Mouse (Mus musculus): ENCODE results near the gene Glrp1. TPM values are rescaled to one million over a fixed set of nuclear protein-coding genes. Genes with fewer than 3 reads are reported as not detected.

Glrp1 gene
- total and polyA plus RNA-seq, 3 experiments: 0.08 to 0.16 TPM; not detected in 1

DNA sequence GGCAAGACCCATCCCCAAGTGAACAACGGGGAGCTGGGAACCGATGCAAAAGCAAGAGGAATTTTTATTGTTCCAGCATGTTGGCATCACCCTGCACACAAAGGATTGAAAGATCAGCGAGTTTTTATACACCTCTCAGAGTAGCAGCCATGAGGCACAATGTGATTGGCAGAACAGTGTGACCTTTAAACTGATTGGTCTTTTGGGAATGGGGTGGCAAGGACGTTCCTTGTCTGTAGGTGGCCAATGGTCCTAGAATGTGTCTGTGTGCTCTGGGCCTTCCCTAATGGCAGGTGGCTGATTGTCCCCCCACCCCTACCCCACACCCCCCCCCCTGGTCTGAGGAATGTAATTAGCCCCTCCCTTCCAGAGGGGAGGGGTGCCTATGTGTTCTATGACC lies 50.7 kb downstream of the Glrp1 start:
- 87% methylated on average over 4 of the region's 4 CpGs for WGBS

DNA sequence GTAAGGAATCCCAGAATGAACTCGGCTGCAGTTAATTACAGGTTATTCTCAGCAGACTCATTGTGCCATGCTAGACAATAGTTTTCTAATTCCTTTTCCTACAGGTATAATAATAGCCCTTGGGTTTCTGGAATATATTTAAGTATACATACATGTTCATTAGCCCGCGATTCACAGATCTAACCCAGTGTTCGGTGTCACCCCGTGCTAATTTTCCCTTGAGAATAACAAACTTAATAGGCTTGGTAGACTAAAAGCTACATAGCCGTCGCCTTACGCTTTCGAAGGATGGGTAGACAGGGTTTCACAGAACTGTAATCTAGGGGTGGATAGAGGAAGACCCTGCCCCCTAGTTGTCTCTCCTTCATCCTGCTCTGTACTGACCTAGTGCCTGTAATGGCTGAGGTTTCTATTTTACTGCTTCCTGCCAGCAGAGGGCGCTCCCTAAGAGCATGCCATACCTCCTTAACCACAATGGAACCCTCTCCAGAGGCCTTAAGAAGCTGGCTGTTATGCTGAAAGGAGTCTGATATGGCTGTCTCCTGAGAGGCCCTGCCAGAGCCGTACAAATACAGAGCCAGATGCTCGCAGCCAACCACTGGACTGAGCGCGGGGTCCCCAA lies 53.3 kb downstream of the Glrp1 start:
- intact Hi-C loops (cut with DNase I): loop anchor here (2.0 kb wide), 1 partner anchor 248 kb away; no protein-coding TSS in a partner anchor
- TF ChIP-seq EP300 (IDR thresholded peaks at IDR 0.05; ENCODE audit: insufficient read depth, low read depth, low read length) (no peak), CTCF (IDR thresholded peaks at IDR 0.05) (peak; percentile 91)
- Histone ChIP-seq H3K36me3 (ENCODE audit: control insufficient read depth, insufficient read depth, low read length) (no peaks in the 10 kb centered on the region), H3K27ac (no peak overlapping the region), H3K9ac (ENCODE audit: low read depth, low read length) (no peak overlapping the region), H3K4me1 (ENCODE audit: control insufficient read depth, insufficient read depth, low read length) (no peaks in the 10 kb centered on the region), H3K79me2 (replicated peaks; ENCODE audit: control insufficient read depth, insufficient read depth, low read length) (no peaks in the 10 kb centered on the region), H3K4me3 (no peak overlapping the region), H3K27me3 (ENCODE audit: control insufficient read depth, insufficient read depth, low read length) (no peaks in the 10 kb centered on the region)
- peak; percentile 69 to 76 for DNase-seq
- 59% methylated on average over 14 of the region's 14 CpGs for WGBS

More for the DNA sequence above, 50.7 kb downstream of the Glrp1 start:
- Histone ChIP-seq H3K4me1 (ENCODE audit: control insufficient read depth, insufficient read depth, low read length) (no peaks in the 10 kb centered on the region; the same call in 1 of the 2 replicates), H3K79me2 (replicated peaks; ENCODE audit: control insufficient read depth, insufficient read depth, low read length) (no peaks in the 10 kb centered on the region), H3K27me3 (ENCODE audit: control insufficient read depth, insufficient read depth, low read length) (no peaks in the 10 kb centered on the region), H3K36me3 (ENCODE audit: control insufficient read depth, insufficient read depth, low read length) (no peaks in the 10 kb centered on the region), H3K27ac (no peak overlapping the region), H3K4me3 (no peak overlapping the region), H3K9ac (ENCODE audit: low read depth, low read length) (no peak overlapping the region)
- TF ChIP-seq EP300 (IDR thresholded peaks at IDR 0.05; ENCODE audit: insufficient read depth, low read depth, low read length): no peak
- TF ChIP-seq CTCF (IDR thresholded peaks at IDR 0.05): no peak
- no peak for TF ChIP-seq POLR2A (IDR thresholded peaks at IDR 0.05; ENCODE audit: insufficient read depth, low read depth, low read length)
- DNase-seq: no peak
- intact Hi-C loops (cut with DNase I): no loop called here

DNA sequence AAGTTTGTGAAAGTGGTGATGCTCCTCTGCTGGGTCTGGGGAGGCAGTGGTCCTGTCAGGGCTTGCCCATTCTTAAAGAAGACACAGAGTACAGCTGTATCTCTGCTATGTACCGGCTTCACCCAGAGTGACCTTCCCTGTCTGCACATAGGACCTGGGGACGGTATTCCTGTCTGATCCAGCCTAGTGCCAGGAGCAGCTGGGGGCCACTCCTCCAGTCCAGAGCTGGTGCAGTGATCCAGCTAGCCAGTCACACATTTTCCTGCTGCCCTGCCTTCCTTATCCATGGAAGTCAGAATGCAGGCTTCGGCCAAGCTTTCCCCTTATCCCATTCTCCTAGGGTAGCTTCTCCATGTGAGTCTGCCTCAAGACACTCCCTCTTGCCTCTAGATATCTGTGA lies 54.1 kb downstream of the Glrp1 start:
- Histone ChIP-seq H3K36me3 (ENCODE audit: control insufficient read depth, insufficient read depth, low read length) (no peaks in the 10 kb centered on the region), H3K4me1 (ENCODE audit: control insufficient read depth, insufficient read depth, low read length) (no peaks in the 10 kb centered on the region), H3K79me2 (replicated peaks; ENCODE audit: control insufficient read depth, insufficient read depth, low read length) (no peaks in the 10 kb centered on the region), H3K4me3 (no peak overlapping the region), H3K27me3 (ENCODE audit: control insufficient read depth, insufficient read depth, low read length) (no peaks in the 10 kb centered on the region), H3K27ac (no peak overlapping the region), H3K9ac (ENCODE audit: low read depth, low read length) (no peak overlapping the region)
- TF ChIP-seq CTCF (IDR thresholded peaks at IDR 0.05) (no peak), POLR2A (IDR thresholded peaks at IDR 0.05; ENCODE audit: insufficient read depth, low read depth, low read length) (no peak), EP300 (IDR thresholded peaks at IDR 0.05; ENCODE audit: insufficient read depth, low read depth, low read length) (no peak)
- DNase-seq: no peak
- WGBS: 46% methylated on average over 3 of the region's 3 CpGs
- intact Hi-C loops (cut with DNase I): loop anchor here (2.0 kb wide), 1 partner anchor 249 kb away; no protein-coding TSS in a partner anchor

DNA sequence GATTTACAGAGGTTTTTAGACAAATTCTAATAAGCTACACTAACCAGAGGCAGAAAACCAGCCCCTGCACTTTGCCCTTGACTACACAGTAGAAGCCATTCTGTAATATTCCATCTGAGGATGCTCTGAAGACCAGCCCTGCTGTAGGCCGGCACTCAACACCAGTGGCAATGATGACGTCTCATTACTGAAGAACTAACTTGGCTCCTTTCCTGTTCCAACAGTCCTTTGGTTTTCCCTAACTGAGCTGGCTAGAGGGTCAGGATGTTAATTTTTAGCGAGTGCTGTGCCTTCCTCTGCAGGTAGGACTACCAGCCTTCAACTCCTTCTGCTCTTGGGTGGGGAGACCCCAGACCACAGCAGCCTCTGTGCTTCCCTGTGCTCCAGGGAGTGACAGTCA lies 55.2 kb downstream of the Glrp1 start:
- DNase-seq: no peak
- Histone ChIP-seq H3K27me3 (ENCODE audit: control insufficient read depth, insufficient read depth, low read length) (no peaks in the 10 kb centered on the region), H3K36me3 (ENCODE audit: control insufficient read depth, insufficient read depth, low read length) (no peaks in the 10 kb centered on the region), H3K9ac (ENCODE audit: low read depth, low read length) (no peak overlapping the region), H3K4me1 (ENCODE audit: control insufficient read depth, insufficient read depth, low read length) (no peaks in the 10 kb centered on the region), H3K79me2 (replicated peaks; ENCODE audit: control insufficient read depth, insufficient read depth, low read length) (no peaks in the 10 kb centered on the region), H3K27ac (no peak overlapping the region), H3K4me3 (no peak overlapping the region)
- 51% methylated on average over 3 of the region's 3 CpGs for WGBS
- TF ChIP-seq POLR2A (IDR thresholded peaks at IDR 0.05; ENCODE audit: insufficient read depth, low read depth, low read length) (no peak), CTCF (IDR thresholded peaks at IDR 0.05) (no peak), EP300 (IDR thresholded peaks at IDR 0.05; ENCODE audit: insufficient read depth, low read depth, low read length) (no peak)
- intact Hi-C loops (cut with DNase I): no loop called here

DNA sequence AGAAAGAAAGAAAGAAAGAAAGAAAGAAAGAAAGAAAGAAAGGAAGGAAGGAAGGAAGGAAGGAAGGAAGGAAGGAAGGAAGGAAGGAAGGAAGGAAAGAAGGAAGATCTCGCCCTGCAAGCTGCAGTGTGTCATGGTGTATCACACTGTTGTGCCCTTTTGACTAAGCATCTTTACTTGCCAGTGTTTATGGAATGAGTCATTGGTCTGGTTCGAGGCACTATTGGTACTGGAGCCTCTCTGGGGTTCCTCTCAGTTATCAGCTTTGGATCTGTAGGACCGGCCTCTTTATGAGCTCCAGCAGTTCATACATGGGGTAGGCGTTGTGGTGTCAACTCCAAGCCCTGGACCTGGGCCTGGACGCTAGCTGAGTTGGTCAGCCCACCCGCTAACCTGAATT lies 57.7 kb downstream of the Glrp1 start:
- Histone ChIP-seq H3K4me3 (no peak overlapping the region), H3K9ac (ENCODE audit: low read depth, low read length) (no peak overlapping the region), H3K27ac (no peak overlapping the region), H3K27me3 (ENCODE audit: control insufficient read depth, insufficient read depth, low read length) (no peaks in the 10 kb centered on the region), H3K36me3 (ENCODE audit: control insufficient read depth, insufficient read depth, low read length) (no peaks in the 10 kb centered on the region), H3K4me1 (ENCODE audit: control insufficient read depth, insufficient read depth, low read length) (no peaks in the 10 kb centered on the region), H3K79me2 (replicated peaks; ENCODE audit: control insufficient read depth, insufficient read depth, low read length) (no peaks in the 10 kb centered on the region)
- WGBS: 80% methylated on average over 6 of the region's 6 CpGs
- no peak for DNase-seq
- intact Hi-C loops (cut with DNase I): no loop called here
- TF ChIP-seq EP300 (IDR thresholded peaks at IDR 0.05; ENCODE audit: insufficient read depth, low read depth, low read length): no peak
- TF ChIP-seq CTCF (IDR thresholded peaks at IDR 0.05): no peak
- no peak for TF ChIP-seq POLR2A (IDR thresholded peaks at IDR 0.05; ENCODE audit: insufficient read depth, low read depth, low read length)

DNA sequence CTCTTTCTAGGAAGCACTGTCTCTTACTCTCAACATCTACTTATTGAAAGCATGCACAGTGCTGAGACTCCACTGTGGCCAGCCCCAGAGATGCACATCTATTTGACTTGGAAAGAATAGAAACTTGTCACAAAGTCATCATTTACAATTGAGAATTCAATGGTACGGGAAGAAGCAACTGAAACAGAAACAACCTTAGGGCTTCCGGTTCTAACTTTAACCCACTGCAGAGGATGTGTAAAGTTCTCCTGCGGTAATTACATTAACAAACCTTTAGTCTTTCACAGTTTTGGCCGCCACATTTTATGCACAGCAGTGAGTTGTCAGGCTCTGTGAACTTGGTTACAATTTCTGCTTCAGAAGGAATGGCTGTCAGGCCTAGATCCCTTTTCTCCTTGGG lies 59.2 kb downstream of the Glrp1 start:
- TF ChIP-seq POLR2A (IDR thresholded peaks at IDR 0.05; ENCODE audit: insufficient read depth, low read depth, low read length) (no peak), CTCF (IDR thresholded peaks at IDR 0.05) (no peak), EP300 (IDR thresholded peaks at IDR 0.05; ENCODE audit: insufficient read depth, low read depth, low read length) (no peak)
- intact Hi-C loops (cut with DNase I): no loop called here
- Histone ChIP-seq H3K36me3 (ENCODE audit: control insufficient read depth, insufficient read depth, low read length) (no peaks in the 10 kb centered on the region), H3K79me2 (replicated peaks; ENCODE audit: control insufficient read depth, insufficient read depth, low read length) (no peaks in the 10 kb centered on the region), H3K4me1 (ENCODE audit: control insufficient read depth, insufficient read depth, low read length) (no peaks in the 10 kb centered on the region), H3K4me3 (no peak overlapping the region), H3K9ac (ENCODE audit: low read depth, low read length) (no peak overlapping the region), H3K27me3 (ENCODE audit: control insufficient read depth, insufficient read depth, low read length) (no peaks in the 10 kb centered on the region), H3K27ac (no peak overlapping the region)
- no peak for DNase-seq
- 64% methylated on average over 4 of the region's 4 CpGs for WGBS

Other genes starting within 250 kb of the Glrp1 start
- gene Hjurp, start 232.4 kb downstream of the Glrp1 start, total RNA-seq (2021): 10 to 100 TPM in 1 of 2 experiments, 1 to 10 TPM in 1; 8.7 to 11.5 TPM
- 12.7 and 23.9 TPM in 2 replicates for gene Hjurp, start 232.4 kb downstream of the Glrp1 start, polyA plus RNA-seq (2012; rRNA removed)
- not detected for gene Trpm8, start 232.4 kb downstream of the Glrp1 start, total RNA-seq (2021)
- gene Trpm8, start 232.4 kb downstream of the Glrp1 start, polyA plus RNA-seq (2012; rRNA removed): not detected in 2 replicates
- not detected for gene Spp2, start 103.1 kb downstream of the Glrp1 start, total RNA-seq (2021)
- gene Spp2, start 103.1 kb downstream of the Glrp1 start, polyA plus RNA-seq (2012; rRNA removed): not detected in 2 replicates
- 1 to 10 TPM; 4.5 to 4.9 TPM for gene Arl4c, start 192.2 kb upstream of the Glrp1 start, total RNA-seq (2021)
- gene Arl4c, start 192.2 kb upstream of the Glrp1 start, polyA plus RNA-seq (2012; rRNA removed): 3.4 and 3.6 TPM in 2 replicates